In genomic region chr19:31963147-31963546, GRCm38 (mm10) we compare ENCODE assay signal across 14 mouse cellular contexts.
"Had no signal": no experiment of that assay in that cellular context is flagged by ENCODE, and none has a peak within 500 bp of the region (broad histone marks: within the 10 kb centered on the region; RNA-seq: fewer than 3 reads in every experiment).

No protein-coding gene starts in this region.

- H3K27ac ChIP-seq: kidney, embryonic 15.5 days; limb, embryonic 12.5 days; liver, embryonic 13.5 days; lung, embryonic 15.5 days; midbrain, embryonic 13.5 days; neural tube, embryonic 15.5 days had no signal

- DNase-seq: kidney, adult 2 months; kidney, postnatal 25 days; layer of hippocampus, adult 9-11 months; liver; liver, embryonic 13.5 days; liver, postnatal 0 days; lung, postnatal 14 days; thymus, adult 18-20 months; thymus, postnatal 14 days had no signal

- H3K9me3 ChIP-seq: kidney, embryonic 15.5 days; limb, embryonic 12.5 days; liver, embryonic 13.5 days; lung, embryonic 15.5 days; midbrain, embryonic 13.5 days; neural tube, embryonic 15.5 days had no signal

- H3K4me3 ChIP-seq: kidney, embryonic 15.5 days; limb, embryonic 12.5 days; liver, embryonic 13.5 days; lung, embryonic 15.5 days; midbrain, embryonic 13.5 days; neural tube, embryonic 15.5 days had no signal

- ATAC-seq: liver, postnatal 0 days; midbrain, embryonic 13.5 days had no signal

- H3K27me3 ChIP-seq: kidney, embryonic 15.5 days; limb, embryonic 12.5 days; liver, embryonic 13.5 days; lung, embryonic 15.5 days; midbrain, embryonic 13.5 days; neural tube, embryonic 15.5 days had no signal

- H3K4me2 ChIP-seq: kidney, embryonic 15.5 days; limb, embryonic 12.5 days; liver, embryonic 13.5 days; lung, embryonic 15.5 days; midbrain, embryonic 13.5 days; neural tube, embryonic 15.5 days had no signal

- H3K4me1 ChIP-seq: kidney, embryonic 15.5 days; limb, embryonic 12.5 days; liver, embryonic 13.5 days; lung, embryonic 15.5 days; midbrain, embryonic 13.5 days; neural tube, embryonic 15.5 days had no signal

- H3K9ac ChIP-seq: kidney, embryonic 15.5 days; limb, embryonic 12.5 days; liver, embryonic 13.5 days; liver, postnatal 0 days; lung, embryonic 15.5 days; midbrain, embryonic 13.5 days; neural tube, embryonic 15.5 days had no signal

- H3K36me3 ChIP-seq: kidney, embryonic 15.5 days; limb, embryonic 12.5 days; liver, embryonic 13.5 days; lung, embryonic 15.5 days; midbrain, embryonic 13.5 days; neural tube, embryonic 15.5 days had no signal
